Mouse (Mus musculus) left cerebral cortex, adult 11 months (tissue): Measurements from ENCODE around the gene Ahrr.

Experiments used
- DNase-seq: peaks from one replicate; pipeline ENCODE4 v3.0.0; 2022; ENCODE audit warnings: low spot score

Ahrr gene

GRCm38 (mm10) chr13:74292167-74292566 lies at the start of gene Ahrr:
Gene Ahrr, minus strand, starts transcription at chr13:74292331.
- DNase-seq: no peak

- DNase-seq: no peak
Observed at GRCm38 (mm10) chr13:74341036-74341435, 48.9 kb upstream of the Ahrr start.

GRCm38 (mm10) chr13:74329321-74329720 lies 37.2 kb upstream of the Ahrr start:
- DNase-seq: no peak

- DNase-seq: peak; percentile 87
Observed at GRCm38 (mm10) chr13:74317170-74317849, 25.2 kb upstream of the Ahrr start, which contains the start of gene Pdcd6. Gene Pdcd6, minus strand, starts transcription at chr13:74317580.

GRCm38 (mm10) chr13:74316789-74317169 lies 24.6 kb upstream of the Ahrr start:
- DNase-seq: no peak

- no peak for DNase-seq
Observed at GRCm38 (mm10) chr13:74316386-74316785, 24.3 kb upstream of the Ahrr start.

- DNase-seq: no peak
Observed at GRCm38 (mm10) chr13:74314616-74315015, 22.5 kb upstream of the Ahrr start.

GRCm38 (mm10) chr13:74305780-74306179 lies 13.6 kb upstream of the Ahrr start:
- no peak for DNase-seq

- DNase-seq: no peak
Observed at GRCm38 (mm10) chr13:74305380-74305779, 13.2 kb upstream of the Ahrr start.

GRCm38 (mm10) chr13:74302050-74303037 lies 10.2 kb upstream of the Ahrr start:
- DNase-seq: no peak

GRCm38 (mm10) chr13:74301607-74301984 lies 9.5 kb upstream of the Ahrr start:
- DNase-seq: no peak

GRCm38 (mm10) chr13:74300925-74301606 lies 8.9 kb upstream of the Ahrr start:
- peak; percentile 59 for DNase-seq

- DNase-seq: no peak
Observed at GRCm38 (mm10) chr13:74296376-74296775, 4.2 kb upstream of the Ahrr start.

- no peak for DNase-seq
Observed at GRCm38 (mm10) chr13:74289646-74290045, 2.5 kb downstream of the Ahrr start.

GRCm38 (mm10) chr13:74282299-74282698 lies 9.8 kb downstream of the Ahrr start:
- no peak for DNase-seq

- no peak for DNase-seq
Observed at GRCm38 (mm10) chr13:74275726-74276125, 16.4 kb downstream of the Ahrr start.

- DNase-seq: no peak
Observed at GRCm38 (mm10) chr13:74260231-74260992, 31.7 kb downstream of the Ahrr start.

- no peak for DNase-seq
Observed at GRCm38 (mm10) chr13:74259460-74260230, 32.5 kb downstream of the Ahrr start.

GRCm38 (mm10) chr13:74246494-74246893 lies 45.6 kb downstream of the Ahrr start:
- DNase-seq: no peak

GRCm38 (mm10) chr13:74245899-74246231 lies 46.3 kb downstream of the Ahrr start:
- DNase-seq: no peak
